Mouse (Mus musculus): ENCODE measurements at regions not wholly inside any gene's neighbourhood (a gene's known extent, or its start where the extent isn't known, plus 50 kb on each side); places are given as distances from the start of the nearest gene placed in this dataset.
A peak's percentile ranks its signal among the peaks of the same experiment; 100 is the strongest.
"Not testable (repeated sequence)": the region's sequence is repeated elsewhere in the genome, so short reads cannot be mapped to it uniquely, and the experiment has no call there.

- no peak for DNase-seq (ENCODE audit: low spot score)
Measured at GRCm38 (mm10) chr7:83399668-83400067, 185.1 kb upstream of the Tmc3 start.

- no peak for DNase-seq (ENCODE audit: low spot score)
Measured at GRCm38 (mm10) chr7:83401001-83401400, 183.7 kb upstream of the Tmc3 start.

GRCm38 (mm10) chr7:83412745-83413144 is 172.0 kb upstream of the Tmc3 start:
- not testable (repeated sequence) for DNase-seq (ENCODE audit: low spot score)

GRCm38 (mm10) chr7:83429929-83430556 is 154.7 kb upstream of the Tmc3 start:
- DNase-seq (ENCODE audit: low spot score) = no peak

GRCm38 (mm10) chr7:83431094-83431493 is 153.6 kb upstream of the Tmc3 start:
- no peak for DNase-seq (ENCODE audit: low spot score)

- DNase-seq (ENCODE audit: low spot score) = no peak
Measured at GRCm38 (mm10) chr7:83432843-83433242, 151.9 kb upstream of the Tmc3 start.

GRCm38 (mm10) chr7:83433959-83434715 is 150.6 kb upstream of the Tmc3 start:
- peak; percentile 47 for DNase-seq (ENCODE audit: low spot score)

- DNase-seq (ENCODE audit: low spot score) = peak; percentile 37
Measured at GRCm38 (mm10) chr7:83438538-83439393, 146.0 kb upstream of the Tmc3 start.

- DNase-seq (ENCODE audit: low spot score) = peak; percentile 87
Measured at GRCm38 (mm10) chr7:83443596-83444278, 141.0 kb upstream of the Tmc3 start.

GRCm38 (mm10) chr7:83444279-83444615 is 140.5 kb upstream of the Tmc3 start:
- DNase-seq (ENCODE audit: low spot score) = no peak

- no peak for DNase-seq (ENCODE audit: low spot score)
Measured at GRCm38 (mm10) chr7:83445181-83445926, 139.4 kb upstream of the Tmc3 start.

- no peak for DNase-seq (ENCODE audit: low spot score)
Measured at GRCm38 (mm10) chr7:83450346-83450745, 134.4 kb upstream of the Tmc3 start.

- DNase-seq (ENCODE audit: low spot score) = peak; percentile 50
Measured at GRCm38 (mm10) chr7:83452309-83452708, 132.4 kb upstream of the Tmc3 start.

- DNase-seq (ENCODE audit: low spot score) = peak; percentile 80
Measured at GRCm38 (mm10) chr7:83459520-83459919, 125.2 kb upstream of the Tmc3 start.

GRCm38 (mm10) chr7:83467006-83467405 is 117.7 kb upstream of the Tmc3 start:
- no peak for DNase-seq (ENCODE audit: low spot score)

GRCm38 (mm10) chr7:83469856-83470255 is 114.9 kb upstream of the Tmc3 start:
- not testable (repeated sequence) for DNase-seq (ENCODE audit: low spot score)

- DNase-seq (ENCODE audit: low spot score) = no peak
Measured at GRCm38 (mm10) chr7:83471111-83471510, 113.6 kb upstream of the Tmc3 start.

- DNase-seq (ENCODE audit: low spot score) = no peak
Measured at GRCm38 (mm10) chr7:83474471-83474870, 110.3 kb upstream of the Tmc3 start.

GRCm38 (mm10) chr7:83474986-83475385 is 109.7 kb upstream of the Tmc3 start:
- DNase-seq (ENCODE audit: low spot score) = no peak

- no peak for DNase-seq (ENCODE audit: low spot score)
Measured at GRCm38 (mm10) chr7:83475438-83476160, 109.1 kb upstream of the Tmc3 start.

- DNase-seq (ENCODE audit: low spot score) = no peak
Measured at GRCm38 (mm10) chr7:83476161-83476495, 108.6 kb upstream of the Tmc3 start.
